Mouse (Mus musculus): Measurements from ENCODE around the gene Atf7ip2. TPM values are rescaled to one million over a fixed set of nuclear protein-coding genes. Genes with fewer than 3 reads are reported as not detected.

Atf7ip2 gene
- total RNA-seq, 4 experiments from 2014 or later = not detected

DNA sequence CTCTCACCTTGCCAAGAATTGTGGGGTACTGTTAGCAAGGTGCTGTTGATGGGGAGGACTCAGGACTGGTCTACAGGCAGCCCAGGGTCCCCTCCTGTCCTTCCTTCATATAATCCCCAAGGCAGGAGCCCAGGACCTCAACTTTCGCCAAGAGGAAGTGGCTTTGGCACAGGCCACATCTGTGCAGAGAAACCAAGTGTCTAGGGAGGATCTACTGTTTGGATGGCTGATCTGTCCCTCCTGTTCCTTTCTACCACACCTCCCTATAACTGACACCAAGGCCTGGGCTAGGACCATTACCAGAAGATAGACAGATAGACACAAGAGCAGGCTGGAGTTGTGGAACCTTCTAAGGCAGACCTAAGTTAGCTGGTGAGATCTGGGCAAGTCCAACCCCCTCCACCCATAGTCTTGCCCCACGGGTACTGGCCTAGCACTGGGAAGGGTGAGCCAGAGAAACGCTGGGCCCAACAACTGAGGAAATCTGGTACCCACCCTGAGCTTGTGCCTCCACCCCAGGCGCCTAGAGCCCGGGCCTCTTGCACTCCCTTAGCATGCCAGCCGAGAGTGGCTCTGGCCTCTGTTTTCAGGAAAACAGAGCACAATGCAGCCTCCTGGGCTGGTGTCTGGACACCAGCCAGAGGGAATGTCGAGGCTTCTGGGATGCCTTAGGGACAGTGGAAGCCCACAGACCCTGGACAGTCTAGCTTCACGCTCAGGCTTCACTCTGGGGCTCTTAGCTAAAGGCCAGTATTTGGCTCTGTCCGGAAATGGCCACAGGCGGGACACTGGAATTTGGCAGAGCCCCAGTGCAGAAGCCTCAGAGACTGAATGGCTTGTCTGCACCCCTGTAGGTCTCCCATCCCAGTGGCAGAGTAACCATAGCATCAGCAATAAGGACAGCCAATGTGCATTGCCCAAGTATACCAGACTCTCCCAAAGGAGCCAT, 105.5 kb downstream of the Atf7ip2 start:
- peak; percentile 15 for DNase-seq (ENCODE audit: low spot score)

DNA sequence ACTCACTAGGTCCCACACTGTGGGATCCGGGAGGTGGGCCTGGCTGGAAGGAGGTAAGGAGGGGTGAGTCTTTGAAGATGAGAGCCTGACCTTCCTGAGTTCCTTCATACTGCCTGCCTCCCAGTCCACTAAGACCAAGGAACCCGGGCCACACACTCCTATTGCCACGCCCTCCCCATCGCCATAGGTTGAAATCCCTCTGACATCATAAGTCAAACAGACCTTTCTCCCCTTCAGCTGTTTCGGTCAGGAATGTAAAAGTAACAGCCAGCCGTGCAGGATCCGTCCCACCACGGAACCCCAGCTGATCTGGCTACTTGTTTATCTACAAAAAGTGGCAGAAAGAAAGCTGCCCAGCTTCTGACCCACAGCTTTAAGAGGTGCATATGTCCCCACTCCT, 107.1 kb downstream of the Atf7ip2 start:
- no peak for DNase-seq (ENCODE audit: low spot score)

DNA sequence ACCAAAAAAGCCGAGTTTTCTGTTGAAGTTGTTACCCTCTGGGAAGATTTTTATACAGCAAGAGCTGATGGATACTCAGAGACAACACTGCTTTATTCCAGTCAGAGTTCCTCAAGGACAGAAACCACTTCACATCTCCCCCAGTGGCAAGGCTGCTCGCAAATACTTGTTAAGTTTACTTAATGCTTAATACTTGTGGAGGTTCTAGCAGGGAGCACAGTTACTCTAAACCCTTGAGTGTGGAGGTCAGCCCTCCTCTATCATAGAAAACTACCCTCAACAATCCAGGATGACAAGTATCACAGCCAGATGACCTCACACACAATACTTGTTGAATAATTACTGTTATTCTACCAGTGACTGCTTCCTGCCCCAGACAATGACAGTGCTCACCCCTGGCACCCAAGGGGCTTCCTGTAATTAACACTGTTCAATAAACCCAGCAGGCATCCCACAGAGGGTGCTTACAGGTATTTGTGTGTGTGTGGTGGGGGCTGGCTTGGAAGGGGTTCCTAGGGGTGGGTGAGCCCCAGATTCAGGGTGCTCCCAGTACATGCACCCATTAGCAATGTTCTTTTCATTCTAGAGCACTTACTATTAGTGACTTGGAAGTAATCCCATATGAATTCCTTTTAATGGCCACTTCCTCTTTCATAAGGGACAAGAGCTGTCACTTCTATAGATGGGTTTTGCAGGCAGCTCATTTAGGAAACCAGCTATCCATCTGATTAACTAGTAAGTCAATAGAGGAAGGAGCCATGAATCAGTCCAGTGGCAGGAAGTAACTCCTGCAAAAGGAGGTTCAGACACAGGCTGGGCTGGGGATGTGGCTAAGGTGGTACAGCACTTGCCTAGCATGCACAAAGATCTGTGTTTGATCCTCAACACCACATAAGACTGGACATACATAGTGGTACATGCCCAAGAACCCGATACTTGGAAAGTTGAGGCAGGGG, 108.0 kb downstream of the Atf7ip2 start:
- no peak for DNase-seq (ENCODE audit: low spot score)

Small RNA genes lying within 50 kb of the gene (microRNA-seq; reads per million reads assigned to microRNA genes)
- gene Gm22932 = not detected

Other genes starting within 250 kb of the Atf7ip2 start
- gene Grin2a, start 197.2 kb upstream of the Atf7ip2 start, total RNA-seq (2022) = under 1 TPM; 0.19 to 0.66 (median 0.38) TPM
- not detected for gene Rpl39l, start 22.5 kb upstream of the Atf7ip2 start, total RNA-seq (2022)
- 10 to 100 TPM; 32.6 to 40.9 (median 37.7) TPM for gene Emp2, start 121.3 kb downstream of the Atf7ip2 start, total RNA-seq (2022)
- under 1 TPM in 1 of 4 experiments, not detected in 3; 0.22 TPM for gene Tekt5, start 202.8 kb downstream of the Atf7ip2 start, total RNA-seq (2022)
- gene Nubp1, start 219.2 kb downstream of the Atf7ip2 start, total RNA-seq (2022) = 10 to 100 TPM in 1 of 4 experiments, 1 to 10 TPM in 3; 7.0 to 10.0 (median 8.5) TPM

All from heart, adult 8-10 months (tissue).